ENCODE assay signal across 8 mouse cellular contexts in genomic region chrX:150588023-150588764, GRCm38 (mm10). TPM values are rescaled to one million over a fixed set of nuclear protein-coding genes. Genes with fewer than 3 reads are reported as not detected.
DNase-seq lines count a peak whose midpoint lies in the region; ATAC-seq and TF ChIP-seq lines count a peak whose summit lies in the region.

Pfkfb1 (plus strand) TSS chrX:150588229.

- WGBS in forebrain, embryonic 16.5 days: 19% methylated on average over 35 of the region's 35 CpGs
- 14% methylated on average over 35 of the region's 35 CpGs for WGBS in lung, embryonic 15.5 days

- peaks cover 18% of the 10 kb centered on the region; the same call in 1 of the 2 replicates for H3K4me1 ChIP-seq in G1E (ENCODE audit: insufficient read depth, low read depth, low read length)
- no peaks in the 10 kb centered on the region for H3K4me1 ChIP-seq in forebrain, embryonic 16.5 days (replicated peaks; ENCODE audit: control insufficient read depth, insufficient read depth, low read length)
- H3K4me1 ChIP-seq in lung, embryonic 15.5 days: no peaks in the 10 kb centered on the region

- intact Hi-C loops in heart, postnatal 36 days (cut with DNase I): loop anchor here (10.0 kb wide), 2 partner anchors 757 to 1207 kb away; partner anchors contain the start of gene Fam120c

- peak; percentile 96 for ATAC-seq in G1E (ENCODE audit: extremely low read depth, insufficient number of reproducible peaks, low FRiP score, poor library complexity, severe bottlenecking)
- peak; percentile 95 for ATAC-seq in forebrain, embryonic 16.5 days
- ATAC-seq in lung, embryonic 15.5 days (ENCODE audit: borderline replicate concordance, extremely low read depth, low FRiP score, low TSS enrichment): peak; percentile 96

- peak within 1 kb of the TSS; percentile 62 for H3K4me2 ChIP-seq in forebrain, embryonic 16.5 days (ENCODE audit: low read length)
- H3K4me2 ChIP-seq in lung, embryonic 15.5 days: peak within 1 kb of the TSS; percentile 63

- H3K4me3 ChIP-seq in G1E (ENCODE audit: low read depth, low read length): peak within 1 kb of the TSS; percentile 74
- H3K4me3 ChIP-seq in forebrain, embryonic 16.5 days (replicated peaks; ENCODE audit: low read length): peak within 1 kb of the TSS; percentile 53
- H3K4me3 ChIP-seq in lung, embryonic 15.5 days: peak within 1 kb of the TSS; percentile 55

- H3K36me3 ChIP-seq in G1E (replicated peaks): peaks cover 20% of the 10 kb centered on the region
- no peaks in the 10 kb centered on the region for H3K36me3 ChIP-seq in forebrain, embryonic 16.5 days (ENCODE audit: control insufficient read depth, insufficient read depth)
- peaks cover 6% of the 10 kb centered on the region; the same call in 1 of the 2 replicates for H3K36me3 ChIP-seq in lung, embryonic 15.5 days

- no peaks in the 10 kb centered on the region for H3K9me3 ChIP-seq in G1E (replicated peaks)
- H3K9me3 ChIP-seq in forebrain, embryonic 16.5 days (ENCODE audit: control insufficient read depth, low read length): no peaks in the 10 kb centered on the region
- H3K9me3 ChIP-seq in lung, embryonic 15.5 days: no peaks in the 10 kb centered on the region

- peak within 1 kb of the TSS; percentile 69 for H3K9ac ChIP-seq in forebrain, embryonic 16.5 days (replicated peaks; ENCODE audit: low read depth, low read length)
- H3K9ac ChIP-seq in lung, embryonic 15.5 days: peak within 1 kb of the TSS; percentile 59

- no peaks in the 10 kb centered on the region for H3K27me3 ChIP-seq in G1E (ENCODE audit: insufficient read depth, low read length)
- H3K27me3 ChIP-seq in forebrain, embryonic 16.5 days (replicated peaks; ENCODE audit: control insufficient read depth, insufficient read depth, low read length): no peaks in the 10 kb centered on the region
- H3K27me3 ChIP-seq in lung, embryonic 15.5 days: no peaks in the 10 kb centered on the region

- no peak for TF ChIP-seq CTCF in G1E (IDR thresholded peaks at IDR 0.05; ENCODE audit: low read depth, low read length)

- peak within 1 kb of the TSS; percentile 76 for H3K27ac ChIP-seq in forebrain, embryonic 16.5 days (ENCODE audit: low read length)
- peak within 1 kb of the TSS; percentile 90 for H3K27ac ChIP-seq in lung, embryonic 15.5 days

- DNase-seq in G1E (ENCODE audit: low spot score): peak; percentile 59
- peak; percentile 76 to 87 for DNase-seq in cerebellum, adult 18-20 months
- peak; percentile 73 to 74 for DNase-seq in heart, postnatal 36 days
- DNase-seq in layer of hippocampus, adult 8-10 months (ENCODE audit: low spot score in 2 of 2): peak; percentile 51 to 55
- DNase-seq in ovary, adult 18-20 months (ENCODE audit: low spot score): peak; percentile 72
- peak; percentile 72 for DNase-seq in thymus, postnatal 0 days (ENCODE audit: low spot score)

RNA-seq across cellular contexts. Expression of gene Pfkfb1, which starts in this region (rescaled TPM):
- total RNA-seq in G1E (2014; fragmentation: Nextera tagmentation) (10.0 and 19.6 TPM in 2 replicates), G1E (2017) (4.9 and 5.0 TPM in 2 replicates)
- 0.28 and 0.51 TPM in 2 replicates for polyA plus RNA-seq in G1E (2012)
- polyA plus RNA-seq in forebrain, embryonic 16.5 days (2015; fragmentation: Nextera tagmentation; extraction: Ambion mirVana): 3.9 and 6.1 TPM in 2 replicates
- 10 to 100 TPM in 1 of 2 experiments, 1 to 10 TPM in 1; 9.7 to 10.4 TPM for total RNA-seq in heart, postnatal 36 days (2021)
- 1 to 10 TPM in 3 of 4 experiments, under 1 TPM in 1; 0.75 to 1.7 (median 1.4) TPM for total RNA-seq in layer of hippocampus, adult 8-10 months (2022)
- 6.9 TPM in 2 replicates for polyA plus RNA-seq in lung, embryonic 15.5 days (2015; fragmentation: Nextera tagmentation; extraction: Ambion mirVana)
- polyA plus RNA-seq in thymus, postnatal 0 days (2015; fragmentation: Nextera tagmentation; extraction: Ambion mirVana): 3.1 and 3.3 TPM in 2 replicates

Comparison
In these comparisons a context has a peak if more than half of its experiments do, and no peak if none do; other contexts are left out.
1. Peak in every context shown above with its lines: DNase-seq, ATAC-seq, H3K4me3 ChIP-seq and H3K27ac ChIP-seq.